Mouse (Mus musculus) telencephalon, adult 2 months (tissue): ENCODE measurements around the gene Gm20388.

Experiments
- DNase-seq: peaks from one replicate; pipeline ENCODE4 v3.0.0-alpha.2; 2011; ENCODE audit warnings: low read depth, low spot score

Gene Gm20388

GRCm38 (mm10) chr8:120433734-120434133 lies 523.1 kb downstream of the Gm20388 start:
- no peak for DNase-seq

GRCm38 (mm10) chr8:120435781-120436180 lies 525.1 kb downstream of the Gm20388 start:
- no peak for DNase-seq

- DNase-seq: no peak
These were observed 525.9 kb downstream of the Gm20388 start for GRCm38 (mm10) chr8:120436491-120437030.

DNA sequence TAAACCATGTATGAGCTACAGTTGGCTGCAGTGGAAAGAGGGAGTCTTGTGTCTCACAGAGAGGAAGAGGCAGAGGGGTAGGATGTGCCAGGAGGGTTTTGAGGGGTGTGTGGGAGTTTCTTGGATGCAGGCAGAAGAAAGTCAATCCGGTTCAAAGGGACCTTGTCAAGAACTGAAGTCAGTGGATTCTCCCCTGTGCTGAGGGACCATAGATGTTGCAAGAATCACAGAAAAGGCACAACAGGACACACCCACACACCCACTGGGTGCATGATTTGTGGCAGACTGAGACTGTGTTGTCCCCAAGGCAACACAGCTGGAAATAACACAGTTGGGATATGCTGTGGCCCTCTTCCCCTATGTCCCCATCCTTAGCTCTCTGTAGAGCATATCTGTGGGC lies 526.6 kb downstream of the Gm20388 start:
- DNase-seq: peak; percentile 83

- DNase-seq: peak; percentile 67
These were observed 527.2 kb downstream of the Gm20388 start for GRCm38 (mm10) chr8:120437666-120438395.

GRCm38 (mm10) chr8:120439309-120439708 lies 528.7 kb downstream of the Gm20388 start:
- no peak for DNase-seq

DNA sequence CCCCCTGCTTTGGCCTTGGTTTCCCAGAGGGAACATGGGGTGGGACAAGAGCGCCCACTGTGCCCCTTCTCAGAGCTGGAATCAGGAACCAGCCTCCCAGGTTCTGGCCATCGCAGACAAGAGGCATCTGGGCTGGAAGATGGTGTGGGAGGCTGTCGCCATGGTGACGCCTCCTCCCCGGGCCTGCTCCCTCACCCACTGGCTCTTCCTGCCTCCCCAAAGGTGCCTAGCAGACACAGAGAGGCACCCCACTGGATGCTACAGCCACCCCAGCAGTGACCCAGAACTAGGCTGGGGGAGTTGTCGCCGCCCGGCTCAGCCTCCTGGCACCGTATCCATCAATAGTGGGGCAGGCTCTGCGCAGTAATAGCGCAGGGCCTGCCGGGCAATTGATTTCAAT lies 530.1 kb downstream of the Gm20388 start:
- DNase-seq: no peak

DNA sequence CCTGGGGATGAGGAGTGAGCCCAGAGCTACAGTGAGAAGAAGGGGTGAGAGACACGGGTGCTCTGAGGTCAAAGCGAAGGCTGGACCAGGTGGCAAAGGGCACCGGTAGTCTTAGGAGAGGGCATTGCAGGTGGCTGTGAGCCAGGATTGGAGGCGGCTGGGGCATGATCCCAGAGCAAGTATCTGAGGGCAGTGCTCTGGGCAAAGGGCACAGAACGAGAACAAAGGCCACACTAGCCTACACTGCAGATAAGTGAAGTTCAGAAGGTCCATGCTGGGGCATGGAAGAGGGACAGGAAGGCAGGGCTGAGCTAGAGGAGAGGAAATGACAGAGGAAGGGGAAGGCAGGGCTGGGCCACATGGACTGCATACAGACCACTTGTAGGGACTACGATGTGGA lies 531.0 kb downstream of the Gm20388 start:
- DNase-seq: no peak

GRCm38 (mm10) chr8:120442306-120443003 lies 531.8 kb downstream of the Gm20388 start:
- DNase-seq: no peak

DNA sequence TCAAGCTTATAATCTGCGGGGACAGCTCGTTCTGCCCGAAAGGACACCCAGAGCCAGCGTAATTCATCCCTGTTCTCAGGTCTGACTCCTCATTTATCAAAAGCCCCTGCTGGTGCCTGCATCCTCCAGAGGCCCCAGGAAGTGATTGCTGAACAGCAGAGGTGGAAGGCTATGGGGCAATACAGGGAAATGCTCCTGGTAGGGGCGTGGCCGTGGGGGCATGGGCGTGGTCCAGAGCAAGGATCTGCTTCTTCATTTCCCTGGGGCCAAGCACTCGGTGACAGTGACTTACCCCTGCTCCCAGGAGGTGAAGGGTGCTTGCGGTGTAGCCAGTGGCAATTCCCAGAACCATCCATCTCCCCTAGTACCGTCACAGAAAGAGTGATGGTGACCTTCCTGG lies 534.6 kb downstream of the Gm20388 start:
- no peak for DNase-seq

DNA sequence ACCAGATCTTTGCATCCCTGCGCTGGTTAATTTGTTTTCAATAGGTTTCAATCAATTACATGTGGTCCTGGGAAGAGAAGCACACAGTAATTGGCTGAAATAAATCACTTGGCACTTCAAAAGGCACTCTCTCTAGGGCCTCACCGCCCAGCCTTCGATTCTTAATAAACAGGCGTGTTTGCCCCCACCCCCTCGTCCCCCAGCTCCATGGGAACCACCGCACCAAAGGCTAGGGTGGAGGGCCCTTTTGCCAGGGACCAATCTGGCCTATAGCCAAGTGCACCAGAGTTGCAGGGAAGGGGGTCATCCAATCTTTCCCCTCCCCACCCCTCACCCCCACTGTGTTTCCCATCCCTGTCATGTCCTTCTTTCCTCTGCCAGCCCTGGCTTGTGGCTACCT lies 537.5 kb downstream of the Gm20388 start:
- DNase-seq: no peak

- DNase-seq: no peak
These were observed 538.5 kb downstream of the Gm20388 start for GRCm38 (mm10) chr8:120449139-120449538.

GRCm38 (mm10) chr8:120449608-120450031 lies 539.0 kb downstream of the Gm20388 start:
- DNase-seq: peak; percentile 70

DNA sequence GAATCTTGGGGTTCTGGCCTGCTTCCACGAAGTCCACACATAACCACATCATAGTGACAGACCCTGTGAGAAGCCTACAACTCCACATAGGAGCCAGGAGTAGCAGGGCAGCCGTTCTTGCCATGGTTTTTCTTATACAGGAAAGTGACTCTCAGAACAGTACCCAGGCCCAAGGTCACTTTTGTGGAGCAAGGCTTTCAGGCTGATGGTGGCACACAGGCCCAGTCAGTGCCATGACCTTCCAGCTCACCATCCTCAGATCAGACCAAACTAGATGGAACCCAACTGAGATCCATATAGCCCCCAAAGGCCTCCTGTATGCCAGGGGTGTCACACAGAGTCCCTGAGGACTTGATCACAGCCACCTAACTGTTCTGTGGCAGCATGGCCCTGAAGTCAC lies 541.5 kb downstream of the Gm20388 start:
- no peak for DNase-seq

GRCm38 (mm10) chr8:120454404-120454803 lies 543.8 kb downstream of the Gm20388 start:
- DNase-seq: no peak

DNA sequence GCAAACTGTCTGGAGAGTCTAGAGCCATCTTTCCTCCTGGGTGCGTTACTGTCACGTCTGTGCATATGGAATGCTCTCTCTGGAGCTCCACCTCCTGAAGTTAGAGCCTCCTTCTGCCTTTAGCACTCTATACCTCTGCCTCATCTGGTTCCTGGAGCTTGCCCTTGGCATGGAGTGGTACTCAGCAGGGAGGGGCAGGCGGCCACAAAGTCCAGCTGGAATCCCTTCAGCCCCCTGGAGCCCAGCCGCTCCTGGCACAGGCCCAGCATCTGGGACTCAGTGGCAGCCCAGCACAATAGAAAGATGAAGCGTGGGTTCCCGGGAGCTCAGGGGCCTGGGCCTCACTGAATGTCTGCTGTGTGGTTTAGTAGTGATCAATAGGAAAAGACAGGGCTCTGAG lies 549.7 kb downstream of the Gm20388 start:
- no peak for DNase-seq

GRCm38 (mm10) chr8:120462119-120462551 lies 551.5 kb downstream of the Gm20388 start:
- DNase-seq: no peak

DNA sequence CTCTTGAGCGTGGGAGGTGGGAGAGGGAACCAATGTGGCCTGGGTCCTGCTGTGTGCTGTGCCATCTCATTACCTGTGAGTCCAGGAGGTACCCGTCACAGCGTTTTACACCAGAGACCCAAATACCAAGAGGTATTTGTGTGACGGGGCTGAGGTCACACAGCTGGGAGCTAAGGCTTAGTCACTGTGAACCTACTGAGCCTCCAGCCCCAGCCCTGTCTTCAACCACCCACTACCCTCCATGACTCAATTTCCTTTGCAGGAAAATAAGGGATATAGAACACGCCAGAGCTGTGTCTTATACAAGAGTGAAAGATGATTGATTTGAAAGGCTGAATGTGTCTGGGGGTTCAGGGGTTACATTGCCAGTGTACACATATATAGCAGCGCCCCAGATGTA lies 552.0 kb downstream of the Gm20388 start:
- DNase-seq: no peak

- DNase-seq: no peak
These were observed 553.4 kb downstream of the Gm20388 start for GRCm38 (mm10) chr8:120463918-120464584.

DNA sequence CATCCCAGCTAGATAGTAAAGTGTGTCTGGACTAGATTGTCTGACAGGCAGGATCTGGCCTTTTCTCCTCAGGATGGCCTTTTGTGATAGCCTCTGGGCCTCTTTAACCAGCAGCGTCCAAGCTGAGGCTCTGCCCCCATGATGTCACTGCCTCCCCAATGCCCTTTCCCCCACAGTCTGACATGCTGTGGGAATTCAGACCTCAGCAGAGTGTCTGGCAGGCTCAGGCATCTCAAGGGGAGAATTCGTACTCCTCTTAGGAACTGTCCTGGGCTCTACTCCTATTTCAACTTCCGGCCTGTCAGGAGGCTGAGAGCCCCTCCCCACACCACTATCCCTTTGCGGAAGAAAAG lies 553.9 kb downstream of the Gm20388 start:
- no peak for DNase-seq

DNA sequence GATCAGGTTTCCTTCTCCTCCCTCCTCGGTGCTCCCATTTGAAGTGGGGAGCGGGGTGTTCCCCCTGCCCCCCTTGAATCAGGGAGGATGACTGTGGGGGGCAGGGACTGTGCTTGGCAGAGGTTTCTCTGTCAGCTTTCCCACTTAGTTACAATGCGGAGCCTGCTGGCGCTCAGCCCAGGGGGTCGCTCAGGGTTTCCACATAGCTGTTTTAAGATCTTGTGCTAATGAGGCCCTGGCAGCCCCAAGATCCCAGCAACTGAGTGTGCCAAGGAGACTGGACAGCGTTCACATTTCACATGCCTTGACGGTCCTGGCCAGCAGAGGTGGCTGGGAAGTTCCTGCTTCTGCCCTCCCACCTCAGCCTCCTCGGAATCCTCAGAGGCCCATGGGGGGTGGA lies 555.1 kb downstream of the Gm20388 start:
- no peak for DNase-seq

- DNase-seq: no peak
These were observed 555.6 kb downstream of the Gm20388 start for GRCm38 (mm10) chr8:120466266-120466665.
